Mouse (Mus musculus) intestine, embryonic 14.5 days (tissue): Measurements from ENCODE around the gene Sf3a1. TPM values are rescaled to one million over a fixed set of nuclear protein-coding genes. Genes with fewer than 3 reads are reported as not detected.
A peak's percentile ranks its signal among the peaks of the same experiment; 100 is the strongest.

Source experiments
- ATAC-seq: fragments of 200-750 bp; cut with Nextera tagmentation; replicated peaks from 2 replicates; pipeline ENCODE4 v1.8.0; 2017; ENCODE audit warnings: low read depth, moderate number of reproducible peaks, moderate TSS enrichment, moderate library complexity; ENCODE audit not compliant: low FRiP score, low TSS enrichment
- DNase-seq: peaks from one replicate; pipeline ENCODE4 v3.0.0-alpha.2; 2018; ENCODE audit warnings: low spot score
- H3K27ac ChIP-seq: fragments of 300-500 bp; sonication (generic); 2 replicates; pipeline ENCODE4 v1.5.1; 2014; ENCODE audit warnings: low read depth, mild to moderate bottlenecking, control low read depth
- H3K27me3 ChIP-seq: fragments of 300-500 bp; sonication (generic); replicated peaks from 2 replicates; pipeline ENCODE4 v1.6.1; 2014; ENCODE audit warnings: low read length, control low read depth; ENCODE audit not compliant: control insufficient read depth, insufficient read depth
- H3K36me3 ChIP-seq: fragments of 300-500 bp; sonication (generic); 2 replicates; pipeline ENCODE4 v1.6.1; 2014; ENCODE audit warnings: low read length, control low read depth; ENCODE audit not compliant: control insufficient read depth, insufficient read depth
- H3K4me1 ChIP-seq: fragments of 300-500 bp; sonication (generic); replicated peaks from 2 replicates; pipeline ENCODE4 v1.6.1; 2014; ENCODE audit warnings: low read length, control low read depth, mixed read lengths; ENCODE audit not compliant: control insufficient read depth, insufficient read depth
- H3K4me2 ChIP-seq: fragments of 300-500 bp; sonication (generic); 2 replicates; pipeline ENCODE4 v1.6.1; 2014; ENCODE audit warnings: low read length
- H3K4me3 ChIP-seq: fragments of 300-500 bp; sonication (generic); 2 replicates; pipeline ENCODE4 v1.5.1; 2014; ENCODE audit warnings: low read depth, low read length, control low read depth, mixed read lengths
- H3K9ac ChIP-seq: fragments of 300-500 bp; sonication (generic); 2 replicates; pipeline ENCODE4 v1.6.1; 2014; ENCODE audit warnings: mild to moderate bottlenecking, low read length
- H3K9me3 ChIP-seq: fragments of 300-500 bp; sonication (generic); 2 replicates; pipeline ENCODE4 v1.6.1; 2016; ENCODE audit warnings: low read length, control low read depth; ENCODE audit not compliant: control insufficient read depth
- WGBS: fragments of 180-500 bp; shearing (Covaris S2); extraction: QIAGEN DNeasy Blood & Tissue Kit; methylation state at CpG from one replicate; pipeline ENCODE4 v1.1.7; 2014; 5-methylcytosine and 5-hydroxymethylcytosine counted together
- polyA plus RNA-seq: library from polyadenylated mRNA; unstranded; fragments of >200 nt; fragmentation: Nextera tagmentation; extraction: Ambion mirVana; gene quantifications from 2 replicates; pipeline ENCODE4 v1.2.1, GENCODE M21; 2014

The Sf3a1 gene
- polyA plus RNA-seq, 1 experiment from 2014 or later, result 59.5 TPM

DNA sequence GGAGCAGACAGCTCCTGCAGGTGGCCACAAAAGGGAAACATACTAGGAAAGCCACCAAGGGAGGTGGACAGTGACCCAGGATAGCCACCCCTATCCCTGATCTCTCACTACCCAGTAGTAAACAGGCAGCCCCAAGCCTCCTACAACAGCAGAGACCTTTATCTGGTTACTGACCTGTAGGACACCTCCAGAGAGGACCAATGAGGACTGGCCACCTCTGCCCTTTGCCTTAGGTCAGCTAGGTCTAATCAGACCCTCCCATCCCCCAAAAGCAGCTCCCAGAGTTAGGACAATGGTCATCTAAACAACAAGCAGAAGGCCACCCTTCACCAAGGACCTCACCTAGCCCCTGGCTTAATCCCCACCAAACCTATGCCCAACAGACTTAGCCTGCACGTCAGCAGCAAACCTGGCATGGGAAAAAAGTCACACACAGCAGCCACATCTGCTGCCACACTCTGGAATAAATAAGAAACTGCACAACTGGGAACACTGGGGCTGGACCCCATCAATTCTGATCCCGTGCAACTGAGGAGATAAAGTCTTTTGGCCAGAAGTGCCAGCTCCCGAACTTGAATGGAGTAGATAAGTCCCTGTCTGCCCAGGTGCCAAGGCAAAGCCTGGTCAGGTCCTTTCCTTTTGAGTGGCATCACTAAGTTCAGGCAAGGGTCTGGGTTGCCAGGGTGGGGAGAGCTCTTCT is 42.6 kb upstream of the Sf3a1 start:
- Histone ChIP-seq H3K27ac (no peak overlapping the region), H3K4me2 (peak overlapping the region; percentile 98), H3K27me3 (peaks cover 23% of the 10 kb centered on the region), H3K9ac (no peak overlapping the region), H3K36me3 (no peaks in the 10 kb centered on the region), H3K9me3 (no peaks in the 10 kb centered on the region), H3K4me3 (peak overlapping the region; percentile 56), H3K4me1 (peaks cover 5% of the 10 kb centered on the region)
- DNase-seq (no peak), ATAC-seq (no peak)
- 33% methylated on average over 3 of the region's 3 CpGs for WGBS

- Histone ChIP-seq H3K4me2 (peak overlapping the region; percentile 98), H3K36me3 (no peaks in the 10 kb centered on the region), H3K9me3 (no peaks in the 10 kb centered on the region), H3K9ac (peak overlapping the region; percentile 53), H3K4me1 (peaks cover 5% of the 10 kb centered on the region), H3K4me3 (peak overlapping the region; percentile 56), H3K27me3 (peaks cover 23% of the 10 kb centered on the region), H3K27ac (no peak overlapping the region)
- DNase-seq (peak; percentile 84), ATAC-seq (peak; percentile 75)
- 3% methylated on average over 41 of the region's 41 CpGs for WGBS
Observed at GRCm38 (mm10) chr11:4118081-4118921, 41.8 kb upstream of the Sf3a1 start.

GRCm38 (mm10) chr11:4119635-4120034 is 40.5 kb upstream of the Sf3a1 start:
- WGBS, result 89% methylated on average over 5 of the region's 5 CpGs
- peaks cover 23% of the 10 kb centered on the region for H3K27me3 ChIP-seq
- H3K9ac ChIP-seq, result no peak overlapping the region
- ATAC-seq (no peak), DNase-seq (no peak)
- H3K9me3 ChIP-seq, result no peaks in the 10 kb centered on the region
- no peak overlapping the region for H3K4me3 ChIP-seq
- no peak overlapping the region for H3K4me2 ChIP-seq
- H3K4me1 ChIP-seq, result peaks cover 5% of the 10 kb centered on the region
- H3K27ac ChIP-seq, result no peak overlapping the region
- no peaks in the 10 kb centered on the region for H3K36me3 ChIP-seq

DNA sequence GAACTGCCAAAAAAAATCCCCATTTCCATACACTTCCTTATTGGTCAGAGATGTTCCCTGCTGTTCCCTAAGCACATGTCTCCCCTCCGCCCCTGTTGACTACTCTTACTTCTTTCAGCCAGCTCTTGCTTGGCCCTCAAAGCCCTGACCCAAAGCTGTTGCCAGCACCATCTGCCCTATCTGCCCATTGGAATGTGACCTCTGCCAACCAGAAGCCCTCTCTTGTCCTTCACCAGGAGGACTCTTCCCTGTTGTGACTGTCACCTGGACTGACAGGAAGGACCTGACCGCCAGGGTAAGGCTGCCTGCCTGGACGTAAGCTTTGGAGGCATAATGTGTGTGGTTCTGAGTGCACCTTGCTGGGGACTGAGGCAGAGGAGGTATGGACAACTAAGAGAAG is 38.5 kb upstream of the Sf3a1 start:
- Histone ChIP-seq H3K4me1 (peaks cover 5% of the 10 kb centered on the region), H3K36me3 (no peaks in the 10 kb centered on the region), H3K9me3 (0 out of 2 replicates have a peak, but pooled peaks cover 4% of the 10 kb centered on the region), H3K27ac (no peak overlapping the region), H3K4me3 (no peak overlapping the region), H3K4me2 (no peak overlapping the region), H3K9ac (no peak overlapping the region), H3K27me3 (peaks cover 23% of the 10 kb centered on the region)
- ATAC-seq, result no peak
- no peak for DNase-seq
- 70% methylated on average over 3 of the region's 3 CpGs for WGBS

- no peak for ATAC-seq
- Histone ChIP-seq H3K36me3 (no peaks in the 10 kb centered on the region), H3K9ac (no peak overlapping the region), H3K27ac (no peak overlapping the region), H3K4me1 (peaks cover 5% of the 10 kb centered on the region), H3K9me3 (0 out of 2 replicates have a peak, but pooled peaks cover 4% of the 10 kb centered on the region), H3K4me2 (no peak overlapping the region), H3K4me3 (no peak overlapping the region), H3K27me3 (peaks cover 17% of the 10 kb centered on the region)
- 80% methylated on average over 5 of the region's 5 CpGs for WGBS
- DNase-seq, result no peak
Observed at GRCm38 (mm10) chr11:4122226-4122625, 37.9 kb upstream of the Sf3a1 start.

DNA sequence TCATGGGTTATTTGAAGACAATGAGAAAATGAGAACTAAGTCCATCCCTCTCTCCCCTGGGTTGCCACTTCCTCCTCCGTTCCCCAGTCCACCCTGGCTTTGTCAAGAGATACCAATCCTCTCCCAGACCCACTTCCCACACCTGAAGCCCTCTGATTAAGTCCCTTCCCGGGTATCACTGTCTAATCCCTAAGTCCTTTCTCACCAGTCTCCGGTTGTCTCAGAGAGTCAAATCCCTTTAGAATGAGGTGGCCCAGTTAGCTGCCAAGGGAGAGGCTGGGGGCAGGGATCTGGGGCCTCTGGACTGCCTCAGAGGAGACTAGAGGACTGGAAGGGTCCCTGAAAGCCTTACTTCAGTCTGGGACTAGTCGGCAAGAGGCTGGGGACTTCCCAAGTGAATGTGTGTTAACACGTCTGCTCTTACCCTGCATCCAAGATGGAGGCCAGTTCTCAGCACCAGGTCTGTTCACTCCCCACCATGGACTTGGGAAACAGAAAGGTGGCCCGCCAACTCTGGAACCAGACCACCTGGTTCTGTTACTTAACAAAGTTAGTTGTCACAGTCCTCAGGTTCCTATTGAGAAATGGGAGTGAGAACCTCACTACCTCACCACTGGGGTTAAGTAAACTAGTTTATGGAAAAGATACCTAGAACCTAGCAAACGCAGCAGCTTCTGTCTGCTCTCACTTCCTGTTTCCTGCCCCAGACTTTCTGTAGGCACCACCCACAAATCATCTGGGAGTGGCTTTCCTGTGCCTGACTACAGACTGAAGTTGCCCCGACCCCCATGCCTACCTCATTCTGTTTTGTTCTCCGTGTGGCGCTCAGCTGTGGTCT is 37.2 kb upstream of the Sf3a1 start, which contains the start of gene Sec14l2:
Gene Sec14l2 (minus strand): TSS at position 674 of the 838 bp plus-strand sequence.
- Histone ChIP-seq H3K27me3 (peaks cover 10% of the 10 kb centered on the region), H3K4me2 (no peak within 1 kb of the TSS), H3K9me3 (0 out of 2 replicates have a peak, but pooled peaks cover 4% of the 10 kb centered on the region), H3K36me3 (no peaks in the 10 kb centered on the region), H3K4me3 (no peak within 1 kb of the TSS), H3K27ac (no peak within 1 kb of the TSS), H3K9ac (no peak within 1 kb of the TSS), H3K4me1 (peaks cover 4% of the 10 kb centered on the region)
- DNase-seq (no peak), ATAC-seq (no peak)
- 77% methylated on average over 10 of the region's 10 CpGs for WGBS

- H3K27ac ChIP-seq, result no peak overlapping the region
- H3K27me3 ChIP-seq, result peaks cover 8% of the 10 kb centered on the region; the same call in 1 of the 2 replicates
- no peak for DNase-seq
- H3K4me2 ChIP-seq, result no peak overlapping the region
- no peaks in the 10 kb centered on the region for H3K4me1 ChIP-seq
- 74% methylated on average over 5 of the region's 5 CpGs for WGBS
- no peak overlapping the region for H3K9ac ChIP-seq
- H3K9me3 ChIP-seq, result 0 out of 2 replicates have a peak, but pooled peaks cover 4% of the 10 kb centered on the region
- H3K4me3 ChIP-seq, result no peak overlapping the region
- no peak for ATAC-seq
- no peaks in the 10 kb centered on the region for H3K36me3 ChIP-seq
Observed at GRCm38 (mm10) chr11:4123922-4124321, 36.2 kb upstream of the Sf3a1 start.

GRCm38 (mm10) chr11:4127059-4127458 is 33.1 kb upstream of the Sf3a1 start:
- ATAC-seq (no peak), DNase-seq (no peak)
- Histone ChIP-seq H3K27me3 (no peaks in the 10 kb centered on the region), H3K4me3 (no peak overlapping the region), H3K9ac (no peak overlapping the region), H3K4me1 (no peaks in the 10 kb centered on the region), H3K4me2 (no peak overlapping the region), H3K9me3 (0 out of 2 replicates have a peak, but pooled peaks cover 4% of the 10 kb centered on the region), H3K36me3 (no peaks in the 10 kb centered on the region), H3K27ac (no peak overlapping the region)
- 91% methylated on average over 1 of the region's 1 CpGs for WGBS
